Mouse (Mus musculus) CH12.LX (cell line): ENCODE results near the gene Slc52a3. TPM values are rescaled to one million over a fixed set of nuclear protein-coding genes. Genes with fewer than 3 reads are reported as not detected.
A peak's percentile ranks its signal among the peaks of the same experiment; 100 is the strongest.

Experiments
- DNase-seq: peaks from one replicate; pipeline ENCODE4 v3.0.0-alpha.2; 2013; ENCODE audit errors: extremely low read depth
- H3K27ac ChIP-seq: 2 replicates; pipeline ENCODE4 v1.5.1; 2012; ENCODE audit warnings: low read depth, mild to moderate bottlenecking, control low read depth, moderate library complexity; ENCODE audit not compliant: insufficient read depth
- H3K27me3 ChIP-seq: replicated peaks from 2 replicates; pipeline ENCODE3; 2012; ENCODE audit warnings: inconsistent platforms
- H3K36me3 ChIP-seq, 2 experiments: replicated peaks in 1 of 2; 2 replicates each; pipeline versions ENCODE3 to v1.6.1; 2012; ENCODE audit warnings: inconsistent platforms in 1 of 2, low read length in 1 of 2, mild to moderate bottlenecking in 1 of 2, mixed read lengths in 1 of 2, moderate library complexity in 1 of 2; ENCODE audit not compliant: control insufficient read depth in 1 of 2, insufficient read depth in 1 of 2
- H3K4me1 ChIP-seq, 2 experiments: 2 replicates each; pipeline ENCODE4 v1.6.1; 2012; ENCODE audit warnings: inconsistent platforms in 1 of 2, moderate library complexity in 1 of 2; ENCODE audit not compliant: insufficient read depth in 2 of 2, control insufficient read depth in 1 of 2
- H3K4me2 ChIP-seq: 2 replicates; pipeline ENCODE4 v1.6.1; 2012; ENCODE audit warnings: low read depth, mild to moderate bottlenecking, control low read depth; ENCODE audit not compliant: poor library complexity, insufficient read depth, severe bottlenecking
- H3K4me3 ChIP-seq, 3 experiments: fragments of 150-350 bp in 1 of 3; sonication (generic) in 1 of 3; replicated peaks in 1 of 3; 2 replicates each; pipeline versions ENCODE3 to v1.5.1; 2011 to 2012; ENCODE audit warnings: low read depth in 2 of 3, low read length in 2 of 3, mild to moderate bottlenecking in 2 of 3, moderate library complexity in 2 of 3, control low read depth in 1 of 3, improper control_type of control experiment in 1 of 3, inconsistent platforms in 1 of 3, mixed read lengths in 1 of 3; ENCODE audit not compliant: poor library complexity in 1 of 3
- H3K79me2 ChIP-seq: replicated peaks from 2 replicates; pipeline ENCODE4 v1.6.1; 2012; ENCODE audit warnings: mild to moderate bottlenecking, moderate library complexity; ENCODE audit not compliant: control insufficient read depth, poor library complexity, insufficient read depth, severe bottlenecking; ENCODE audit errors: extremely low read depth
- H3K9ac ChIP-seq: 2 replicates; pipeline ENCODE4 v1.6.1; 2012; ENCODE audit warnings: low read depth, mild to moderate bottlenecking, control low read depth, moderate library complexity; ENCODE audit not compliant: insufficient read depth
- H3K9me3 ChIP-seq: replicated peaks from 2 replicates; pipeline ENCODE3; 2012; ENCODE audit warnings: low read length, inconsistent platforms, mixed read lengths
- BHLHE40 ChIP-seq: IDR thresholded peaks from 2 replicates; pipeline ENCODE4 v1.6.1; 2011; ENCODE audit warnings: mild to moderate bottlenecking, low read depth, low read length, improper control_type of control experiment
- CTCF ChIP-seq, 2 experiments: IDR thresholded peaks in 1 of 2; conservative IDR thresholded peaks in 1 of 2; 2 replicates each; pipeline ENCODE4 v1.5.1; 2011 to 2012; ENCODE audit warnings: low read depth in 2 of 2, low read length in 2 of 2, improper control_type of control experiment in 1 of 2, inconsistent platforms in 1 of 2, mild to moderate bottlenecking in 1 of 2, moderate library complexity in 1 of 2
- E2F4 ChIP-seq: IDR thresholded peaks from 2 replicates; pipeline ENCODE4 v1.6.1; 2011; ENCODE audit warnings: low read depth, low read length, improper control_type of control experiment; ENCODE audit not compliant: insufficient replicate concordance
- ELF1 ChIP-seq: IDR thresholded peaks from 2 replicates; pipeline ENCODE4 v1.6.1; 2014; ENCODE audit warnings: low read depth, mild to moderate bottlenecking, inconsistent platforms, low read length, improper control_type of control experiment
- EP300 ChIP-seq: IDR thresholded peaks from 2 replicates; pipeline ENCODE4 v1.6.1; 2011; ENCODE audit warnings: low read length, improper control_type of control experiment
- ETS1 ChIP-seq: conservative IDR thresholded peaks from 2 replicates; pipeline ENCODE4 v1.6.1; 2012; ENCODE audit warnings: low read depth, mild to moderate bottlenecking, inconsistent platforms, low read length, improper control_type of control experiment, moderate library complexity
- HCFC1 ChIP-seq: IDR thresholded peaks from 2 replicates; pipeline ENCODE4 v1.6.1; 2012; ENCODE audit warnings: low read depth, mild to moderate bottlenecking, inconsistent platforms, low read length, improper control_type of control experiment
- IRF4 ChIP-seq: IDR thresholded peaks from 2 replicates; pipeline ENCODE4 v1.6.1; 2014; ENCODE audit warnings: low read depth, mild to moderate bottlenecking, inconsistent platforms, low read length, improper control_type of control experiment
- MAX ChIP-seq: IDR thresholded peaks from 2 replicates; pipeline ENCODE4 v1.6.1; 2011; ENCODE audit warnings: low read length, improper control_type of control experiment
- MEF2A ChIP-seq: IDR thresholded peaks from 2 replicates; pipeline ENCODE4 v1.6.1; 2014; ENCODE audit warnings: low read depth, mild to moderate bottlenecking, inconsistent platforms, low read length, improper control_type of control experiment, borderline replicate concordance
- MXI1 ChIP-seq: IDR thresholded peaks from 2 replicates; pipeline ENCODE4 v1.6.1; 2011; ENCODE audit warnings: mild to moderate bottlenecking, low read depth, low read length, improper control_type of control experiment
- NRF1 ChIP-seq: IDR thresholded peaks from 2 replicates; pipeline ENCODE4 v1.6.1; 2014; ENCODE audit warnings: low read depth, mild to moderate bottlenecking, inconsistent platforms, low read length, improper control_type of control experiment, moderate library complexity
- RAD21 ChIP-seq: IDR thresholded peaks from 2 replicates; pipeline ENCODE4 v1.6.1; 2011; ENCODE audit warnings: low read depth, mild to moderate bottlenecking, low read length, improper control_type of control experiment, moderate library complexity
- RCOR1 ChIP-seq: conservative IDR thresholded peaks from 2 replicates; pipeline ENCODE4 v1.6.1; 2012; ENCODE audit warnings: low read depth, mild to moderate bottlenecking, inconsistent platforms, low read length, improper control_type of control experiment
- SIN3A ChIP-seq: IDR thresholded peaks from 2 replicates; pipeline ENCODE4 v1.6.1; 2012; ENCODE audit warnings: low read length, improper control_type of control experiment, inconsistent platforms
- TCF12 ChIP-seq: IDR thresholded peaks from 2 replicates; pipeline ENCODE4 v1.6.1; 2014; ENCODE audit warnings: low read depth, mild to moderate bottlenecking, inconsistent platforms, low read length, improper control_type of control experiment
- UBTF ChIP-seq: IDR thresholded peaks from 2 replicates; pipeline ENCODE4 v1.6.1; 2012; ENCODE audit warnings: low read depth, mild to moderate bottlenecking, inconsistent platforms, low read length, improper control_type of control experiment, moderate library complexity
- USF1 ChIP-seq: IDR thresholded peaks from 2 replicates; pipeline ENCODE4 v1.6.1; 2014; ENCODE audit warnings: low read depth, mild to moderate bottlenecking, inconsistent platforms, low read length, improper control_type of control experiment
- ZC3H11A ChIP-seq: IDR thresholded peaks from 2 replicates; pipeline ENCODE4 v1.6.1; 2012; ENCODE audit warnings: low read depth, mild to moderate bottlenecking, inconsistent platforms, low read length, improper control_type of control experiment
- ZKSCAN1 ChIP-seq: IDR thresholded peaks from 2 replicates; pipeline ENCODE4 v1.6.1; 2012; ENCODE audit warnings: low read depth, inconsistent platforms, low read length, improper control_type of control experiment, borderline replicate concordance
- ZNF384 ChIP-seq: IDR thresholded peaks from 2 replicates; pipeline ENCODE4 v1.6.1; 2012; ENCODE audit warnings: low read depth, low read length, improper control_type of control experiment, inconsistent platforms
- dilution Hi-C: fragments of 300-500 bp; cut with MboI; formaldehyde crosslinking; loops from 2 replicates; pipeline ENCODE4 v1.14.3; 2020; ENCODE audit warnings: low sequenced_read_pairs; ENCODE audit not compliant: extremely low pct_unique_long_range_greater_than_20kb, extremely low pct_ligation_motif_present
- in situ Hi-C: fragments of 300-500 bp; cut with MboI; formaldehyde crosslinking; loops from 3 replicates; pipeline ENCODE4 v1.14.3; 2019; ENCODE audit warnings: low sequenced_read_pairs, low pct_ligation_motif_present, low pct_unique_long_range_greater_than_20kb, mixed read lengths
- polyA plus RNA-seq: library from polyadenylated mRNA; unstranded; fragments of >175 nt; gene quantifications from 2 replicates; pipeline ENCODE4 v1.2.1, GENCODE M21; 2012; ENCODE audit warnings: low read depth; ENCODE audit not compliant: insufficient read length
- total RNA-seq, 2 experiments: library from RNA; depleted of rRNA; stranded (reverse); fragments of 300-350 nt in 1 of 2; fragments of >200 nt in 1 of 2; gene quantifications; 2 replicates each; pipeline ENCODE4 v1.2.3; 2012 to 2014

Gene Slc52a3
- total and polyA plus RNA-seq, 3 experiments: 0.17 to 0.55 TPM; not detected in 1

DNA sequence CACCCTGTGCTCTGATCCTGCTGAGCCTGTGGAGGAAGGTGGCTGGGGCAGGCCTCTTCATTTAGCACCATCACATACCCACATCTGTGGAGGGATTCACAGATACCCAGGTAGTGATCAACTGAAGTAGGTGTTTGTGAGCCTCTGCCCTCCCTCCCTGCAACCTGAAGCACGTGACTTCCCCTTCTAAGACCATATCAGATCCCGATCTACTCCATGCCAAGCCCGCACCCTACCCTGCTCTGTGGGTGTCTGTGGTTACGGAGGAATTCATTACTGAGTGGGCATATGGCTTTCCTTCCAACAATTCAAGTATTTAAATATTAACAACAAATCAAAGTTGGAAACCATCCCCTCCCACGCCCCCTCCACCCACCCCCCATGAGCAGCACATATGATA, 33.0 kb upstream of the Slc52a3 start:
- H3K4me1 ChIP-seq: peaks cover 42 to 84% of the 10 kb centered on the region in 2 experiments
- no peak for TF ChIP-seq TCF12
- TF ChIP-seq SIN3A: no peak
- TF ChIP-seq E2F4: no peak
- TF ChIP-seq RAD21: no peak
- TF ChIP-seq MAX: no peak
- dilution Hi-C loops: no loop called here
- H3K9ac ChIP-seq: no peak overlapping the region
- no peaks in the 10 kb centered on the region for H3K79me2 ChIP-seq
- no peak overlapping the region for H3K4me2 ChIP-seq
- in situ Hi-C loops: no loop called here
- H3K27me3 ChIP-seq: no peaks in the 10 kb centered on the region
- H3K36me3 ChIP-seq: peaks cover 0 to 9% of the 10 kb centered on the region in 2 experiments
- no peaks in the 10 kb centered on the region for H3K9me3 ChIP-seq
- H3K27ac ChIP-seq: no peak overlapping the region
- H3K4me3 ChIP-seq: no peak overlapping the region
- no peak for DNase-seq

GRCm38 (mm10) chr2:151964052-151964451, 32.3 kb upstream of the Slc52a3 start:
- no peak overlapping the region for H3K9ac ChIP-seq
- peaks cover 0 to 16% of the 10 kb centered on the region in 2 experiments for H3K36me3 ChIP-seq
- no peak overlapping the region for H3K27ac ChIP-seq
- in situ Hi-C loops (no loop called here), dilution Hi-C loops (no loop called here)
- no peak overlapping the region for H3K4me3 ChIP-seq
- H3K9me3 ChIP-seq: no peaks in the 10 kb centered on the region
- DNase-seq: no peak
- no peak overlapping the region for H3K4me2 ChIP-seq
- H3K79me2 ChIP-seq: no peaks in the 10 kb centered on the region
- H3K4me1 ChIP-seq: peaks cover 42 to 84% of the 10 kb centered on the region in 2 experiments
- TF ChIP-seq USF1 (no peak), ZC3H11A (no peak), NRF1 (no peak), E2F4 (no peak), RCOR1 (no peak), ZKSCAN1 (no peak), HCFC1 (no peak), CTCF (conservative IDR thresholded peaks at IDR 0.05 in 1 of 2, IDR thresholded peaks at IDR 0.05 in 1 of 2; ENCODE audit: low read depth in 2 of 2, low read length in 2 of 2) (no peak)
- no peaks in the 10 kb centered on the region for H3K27me3 ChIP-seq

DNA sequence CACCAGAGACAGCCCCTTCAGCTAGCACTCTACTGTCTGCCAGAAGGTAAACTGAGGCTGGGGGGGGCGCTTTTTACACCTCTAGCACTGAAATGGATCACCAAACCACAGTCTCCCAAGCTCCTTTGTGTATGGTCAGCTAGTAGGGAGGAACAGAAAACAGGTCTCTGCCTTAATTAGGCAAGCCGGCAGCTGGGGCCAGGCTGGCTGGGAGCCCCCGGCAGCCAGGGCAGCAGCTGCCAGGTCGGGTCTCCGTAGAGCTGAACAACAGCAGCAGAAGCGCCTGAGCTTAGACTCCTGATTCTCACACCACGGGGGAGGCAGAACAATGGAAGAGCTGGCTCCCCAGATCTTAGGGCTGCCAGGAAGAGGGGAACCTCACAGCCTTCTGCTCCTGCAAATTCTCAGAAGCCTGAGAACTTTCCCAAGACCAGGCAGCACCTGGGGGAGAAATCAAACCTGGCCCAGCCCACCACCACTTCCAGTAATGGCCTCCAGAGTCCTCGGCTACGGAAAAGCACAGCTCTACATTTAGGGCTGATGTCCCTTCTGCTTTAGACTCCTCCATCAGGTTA, 29.0 kb upstream of the Slc52a3 start:
- H3K79me2 ChIP-seq: peaks cover 6% of the 10 kb centered on the region; the same call in 1 of the 2 replicates
- peak overlapping the region; percentile 5; the same call in 1 of the 2 replicates for H3K9ac ChIP-seq
- H3K4me3 ChIP-seq: no peak overlapping the region
- H3K9me3 ChIP-seq: no peaks in the 10 kb centered on the region
- in situ Hi-C loops: no loop called here
- H3K4me2 ChIP-seq: peak overlapping the region; percentile 23
- TF ChIP-seq EP300 (peak; percentile 53; the same call in 1 of the 2 replicates), IRF4 (peak; percentile 63; the same call in 1 of the 2 replicates), BHLHE40 (0 out of 2 replicates have a peak, but pooled peaks have one; percentile 14), MXI1 (no peak), ELF1 (no peak; the same call in 1 of the 2 replicates), MEF2A (peak; percentile 53; the same call in 1 of the 2 replicates), TCF12 (peak; percentile 66), ZNF384 (peak; percentile 46; the same call in 1 of the 2 replicates), UBTF (0 out of 2 replicates have a peak, but pooled peaks have one; percentile 30), ETS1 (peak; percentile 18; the same call in 1 of the 2 replicates)
- no peak for DNase-seq
- H3K36me3 ChIP-seq: peaks cover 16 to 43% of the 10 kb centered on the region in 2 experiments
- no peaks in the 10 kb centered on the region for H3K27me3 ChIP-seq
- dilution Hi-C loops: no loop called here
- H3K27ac ChIP-seq: no peak overlapping the region; the same call in 1 of the 2 replicates
- peaks cover 45 to 86% of the 10 kb centered on the region in 2 experiments for H3K4me1 ChIP-seq
